Mouse (Mus musculus) c-Kit-negative CD71-positive TER-119-positive erythroid progenitor cells, embryonic 14.5 days (primary cell): ENCODE results near the gene Ahrr.
A peak's percentile ranks its signal among the peaks of the same experiment; 100 is the strongest.

ENCODE experiments used
- DNase-seq: peaks from one replicate; pipeline ENCODE4 v3.0.0-alpha.2; 2013; ENCODE audit warnings: low read depth, low spot score

Ahrr gene

GRCm38 (mm10) chr13:74292167-74292566, at the start of gene Ahrr:
Gene Ahrr (minus strand): TSS chr13:74292331.
- DNase-seq = no peak

DNA sequence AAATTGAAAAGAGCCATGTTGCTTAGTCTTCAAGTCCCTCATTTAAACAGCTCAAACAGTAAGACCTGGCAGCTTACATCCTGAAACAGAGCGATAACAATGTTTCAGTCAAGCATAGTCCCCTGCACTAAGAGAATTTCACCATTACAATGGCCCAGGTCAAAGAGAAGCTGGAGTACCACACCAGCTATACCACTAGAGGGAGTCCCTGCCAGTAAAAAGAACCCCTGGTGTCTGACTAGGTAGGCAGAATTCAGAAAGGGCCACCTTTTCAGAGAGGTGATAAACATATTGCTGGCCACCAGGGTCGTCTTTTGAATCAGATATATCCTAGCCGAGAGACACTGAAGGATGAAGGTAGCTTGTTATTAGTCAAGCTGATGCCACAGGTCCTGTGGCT, 48.9 kb upstream of the Ahrr start:
- no peak for DNase-seq

DNA sequence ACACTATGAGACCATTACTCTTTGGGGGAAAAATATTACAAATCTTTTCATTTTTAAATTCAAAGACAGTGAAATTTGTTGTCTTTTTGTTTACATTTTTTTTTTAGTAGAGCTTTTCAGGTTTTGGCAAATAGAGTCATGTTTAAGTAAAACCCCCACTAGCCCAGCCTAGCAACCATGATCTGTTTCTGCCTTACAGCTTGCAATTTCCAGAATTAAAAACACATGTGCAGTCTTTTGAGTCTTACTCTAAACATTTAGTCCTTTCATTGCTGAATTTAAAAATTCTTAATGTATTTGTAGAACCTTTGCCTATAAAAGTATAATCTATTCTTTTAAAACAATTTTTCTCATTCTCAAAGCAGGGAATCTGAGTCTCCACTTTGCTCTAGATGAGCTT, 37.2 kb upstream of the Ahrr start:
- no peak for DNase-seq

DNA sequence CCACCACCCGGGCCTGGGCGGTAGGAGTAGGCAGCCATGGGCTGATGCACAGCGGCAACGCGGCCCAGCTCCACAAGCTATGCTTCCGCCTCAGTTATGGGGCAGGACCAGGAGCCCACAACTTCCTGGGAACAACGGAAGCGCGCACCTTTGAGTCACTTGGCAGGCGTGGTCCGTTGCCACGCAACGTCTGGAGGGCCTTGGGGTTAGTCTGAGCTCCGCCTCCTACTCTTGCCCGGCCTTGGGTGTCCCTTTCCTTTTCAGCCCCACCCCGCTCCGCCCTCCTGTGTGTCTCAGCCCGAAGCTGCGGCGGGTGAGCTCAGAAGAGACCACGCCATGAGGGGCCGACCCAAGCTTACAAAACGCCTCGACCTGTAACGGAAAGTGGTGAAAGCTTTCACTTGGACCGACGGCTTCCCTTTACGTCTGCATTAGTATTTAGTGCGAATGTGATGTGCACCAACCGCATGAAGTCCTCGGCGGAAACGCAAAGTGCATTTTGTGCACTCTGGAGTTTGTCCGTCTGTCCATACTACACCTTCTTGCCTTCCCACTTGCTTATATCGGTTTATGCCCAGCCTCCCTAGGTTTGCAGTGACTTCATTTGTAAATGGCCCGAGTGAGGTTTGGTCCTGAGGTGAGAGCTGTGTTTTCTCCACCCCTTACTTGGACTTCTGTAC, 25.2 kb upstream of the Ahrr start, which contains the start of gene Pdcd6:
Gene Pdcd6, minus strand, starts transcription at position 411 of the 680 bp plus-strand sequence.
- peak; percentile 95 for DNase-seq

DNA sequence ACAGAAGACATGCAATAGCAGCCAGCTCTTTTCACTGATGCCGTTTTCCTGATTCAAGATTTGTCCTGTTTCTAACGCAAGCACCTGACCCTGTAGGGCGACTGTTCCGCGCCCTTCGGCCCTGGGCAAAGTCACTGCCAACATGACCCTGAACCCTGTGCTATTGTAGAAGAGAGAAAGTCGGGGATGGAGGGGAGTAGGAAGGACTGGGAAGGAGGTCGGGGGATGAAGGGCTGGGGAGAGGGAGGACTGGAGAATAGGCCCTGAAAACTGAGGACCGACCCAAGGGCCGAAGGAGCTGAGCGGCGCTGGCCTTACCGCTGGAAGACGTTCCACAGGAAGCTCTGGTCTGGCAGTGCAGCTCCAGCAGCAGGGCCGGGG, 24.6 kb upstream of the Ahrr start:
- DNase-seq = no peak

DNA sequence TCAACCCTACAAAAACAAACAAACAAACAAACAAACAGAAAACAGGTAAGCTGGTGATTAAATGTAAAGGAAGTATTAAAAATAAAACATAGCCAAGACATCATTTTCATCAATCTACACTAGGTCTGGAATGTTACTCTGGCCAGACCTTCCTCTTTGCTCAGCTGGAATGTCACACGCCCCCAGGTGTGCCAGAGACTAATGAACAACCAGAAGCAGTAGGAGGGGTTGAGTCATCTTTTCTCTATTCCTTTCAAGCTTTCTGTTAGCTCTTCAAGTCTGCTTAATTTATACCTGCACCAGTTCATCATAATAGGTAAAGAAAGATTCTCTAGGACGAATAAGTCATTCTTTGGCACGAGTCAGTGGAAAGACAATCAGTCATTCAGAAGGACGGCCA, 24.3 kb upstream of the Ahrr start:
- no peak for DNase-seq

GRCm38 (mm10) chr13:74314616-74315015, 22.5 kb upstream of the Ahrr start:
- no peak for DNase-seq

DNA sequence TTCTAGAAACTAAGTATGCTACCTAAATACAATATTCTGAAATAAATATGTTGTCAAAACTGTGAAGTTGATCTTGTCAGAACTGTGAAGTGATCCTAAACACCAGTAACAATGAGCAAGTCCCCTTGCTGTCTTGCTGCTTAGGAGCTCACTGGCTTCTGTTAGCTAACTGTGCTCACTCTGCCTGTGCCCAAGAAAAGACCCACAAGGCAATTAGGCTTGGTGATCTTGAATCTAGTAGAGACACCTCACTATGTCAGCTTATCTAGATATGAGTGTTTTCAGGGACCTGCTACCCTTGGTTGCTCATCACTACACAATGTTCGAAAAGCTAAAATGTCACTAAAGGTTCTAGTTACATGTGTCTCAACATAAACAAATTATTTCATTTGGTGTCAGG, 13.6 kb upstream of the Ahrr start:
- no peak for DNase-seq

- DNase-seq = no peak
Measured at GRCm38 (mm10) chr13:74305380-74305779, 13.2 kb upstream of the Ahrr start.

DNA sequence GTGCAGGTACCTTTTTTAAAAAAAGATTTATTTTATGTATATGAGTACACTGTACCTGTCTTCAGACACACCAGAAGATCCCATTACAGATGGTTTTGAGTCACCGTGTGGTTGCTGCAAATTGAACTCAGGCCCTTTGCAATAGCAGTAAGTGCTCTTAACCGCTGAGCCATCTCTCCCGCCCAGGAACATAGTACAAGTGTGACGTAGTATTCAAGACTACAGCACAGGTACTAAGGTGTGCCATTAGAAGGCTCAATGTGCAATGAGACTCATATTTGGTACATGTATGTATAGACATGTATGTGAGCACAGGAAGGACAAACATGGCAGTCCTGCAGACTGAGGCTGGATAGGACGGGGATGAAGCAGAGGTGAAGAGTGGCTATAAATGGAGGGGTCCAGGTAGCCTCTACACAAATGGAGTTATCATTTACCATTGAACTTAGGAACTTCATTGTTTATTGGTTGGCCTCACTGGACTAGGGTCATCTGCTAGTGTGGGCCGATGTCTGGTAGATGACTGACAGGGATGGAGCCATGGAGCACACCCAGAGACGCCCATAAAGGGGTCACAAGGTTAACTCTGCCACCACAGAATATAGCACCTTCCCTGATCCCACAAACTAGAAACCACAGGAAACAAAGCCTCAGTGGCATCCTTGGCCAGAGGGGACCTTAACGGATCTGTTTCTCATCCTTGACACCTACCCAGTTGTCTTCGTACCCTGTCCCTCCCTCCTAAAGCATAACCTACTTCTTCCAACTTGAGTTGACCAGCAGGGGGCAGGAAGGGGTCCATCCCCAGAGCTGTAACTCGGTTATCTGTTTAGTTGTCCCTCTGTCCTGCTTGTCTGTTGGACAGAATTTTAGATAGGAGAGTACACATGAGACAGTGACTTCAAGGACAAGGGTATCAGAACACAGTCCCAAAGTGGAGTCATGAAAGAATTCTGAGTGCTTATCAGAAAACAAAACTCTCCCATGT, 10.2 kb upstream of the Ahrr start:
- no peak for DNase-seq

- no peak for DNase-seq
Measured at GRCm38 (mm10) chr13:74301607-74301984, 9.5 kb upstream of the Ahrr start.

DNA sequence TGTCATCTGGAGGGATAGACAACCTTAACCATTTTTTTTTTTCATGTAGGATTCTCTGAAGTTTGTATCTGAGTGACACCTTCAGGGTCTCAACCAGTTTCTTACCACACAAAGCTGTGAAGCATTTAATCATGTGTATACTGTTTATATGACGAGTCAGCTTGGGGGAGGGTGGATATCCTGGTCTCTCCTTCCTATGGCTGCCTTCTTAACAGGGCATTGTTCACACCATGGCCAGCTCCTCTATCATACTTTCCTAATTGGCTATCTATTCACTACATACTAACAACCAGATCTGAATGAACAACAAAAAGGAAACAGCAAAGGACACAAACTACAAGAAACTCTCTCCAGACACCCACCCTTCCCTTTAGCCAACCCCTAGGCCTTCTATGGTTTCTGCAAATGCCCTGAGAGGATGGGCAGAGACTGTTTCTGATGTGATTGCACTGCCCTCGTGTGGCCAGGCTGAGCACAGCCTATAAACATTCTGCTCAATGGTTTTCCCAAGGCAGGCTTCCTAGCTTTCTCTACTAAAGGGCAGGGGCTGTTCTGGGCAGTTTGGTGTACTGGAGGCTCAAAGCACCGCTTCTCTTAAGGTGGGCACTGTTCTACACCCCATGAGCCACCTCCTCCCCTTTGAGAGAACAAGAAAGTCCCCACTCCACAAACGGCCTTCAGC, 8.9 kb upstream of the Ahrr start:
- no peak for DNase-seq

- no peak for DNase-seq
Measured at GRCm38 (mm10) chr13:74296376-74296775, 4.2 kb upstream of the Ahrr start.

DNA sequence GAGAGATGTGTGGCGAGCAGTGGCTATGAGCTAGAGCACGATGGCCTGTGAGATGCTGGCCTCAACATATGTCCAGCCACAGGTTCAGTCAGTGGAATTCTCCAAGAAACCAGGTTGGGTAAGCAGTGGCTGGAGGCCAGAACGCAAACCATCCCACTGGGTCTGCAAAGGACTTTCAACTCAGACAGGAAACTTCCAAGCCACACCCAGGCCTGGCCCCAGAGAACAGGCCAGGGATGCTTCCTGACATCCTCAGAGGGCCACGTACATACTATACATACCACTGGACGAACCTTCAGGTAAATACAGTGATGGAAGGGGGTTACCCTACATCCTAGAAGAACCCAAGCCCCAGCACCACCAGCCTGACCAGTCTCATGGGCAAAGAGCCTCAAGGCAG, 2.5 kb downstream of the Ahrr start:
- DNase-seq = no peak

GRCm38 (mm10) chr13:74282299-74282698, 9.8 kb downstream of the Ahrr start:
- DNase-seq = no peak

DNA sequence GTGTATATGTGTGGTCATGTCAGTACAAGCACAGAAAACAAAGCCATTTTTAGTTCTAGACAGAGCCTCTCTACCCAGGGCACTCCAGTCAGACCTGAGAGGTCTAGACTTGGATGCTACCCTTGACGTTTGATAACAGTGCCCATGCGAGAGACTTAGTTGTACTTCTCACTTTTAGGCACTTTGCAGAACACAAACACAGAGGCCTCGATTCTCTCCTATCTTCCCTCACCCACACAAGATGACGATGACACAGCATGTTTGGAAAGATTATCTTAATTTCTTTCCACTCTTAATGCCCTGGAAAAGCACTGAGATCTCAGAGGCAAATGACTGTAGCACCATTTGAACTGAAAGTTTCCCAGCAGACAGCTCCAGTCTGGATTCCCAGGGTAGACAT, 16.4 kb downstream of the Ahrr start:
- DNase-seq = peak; percentile 47

DNA sequence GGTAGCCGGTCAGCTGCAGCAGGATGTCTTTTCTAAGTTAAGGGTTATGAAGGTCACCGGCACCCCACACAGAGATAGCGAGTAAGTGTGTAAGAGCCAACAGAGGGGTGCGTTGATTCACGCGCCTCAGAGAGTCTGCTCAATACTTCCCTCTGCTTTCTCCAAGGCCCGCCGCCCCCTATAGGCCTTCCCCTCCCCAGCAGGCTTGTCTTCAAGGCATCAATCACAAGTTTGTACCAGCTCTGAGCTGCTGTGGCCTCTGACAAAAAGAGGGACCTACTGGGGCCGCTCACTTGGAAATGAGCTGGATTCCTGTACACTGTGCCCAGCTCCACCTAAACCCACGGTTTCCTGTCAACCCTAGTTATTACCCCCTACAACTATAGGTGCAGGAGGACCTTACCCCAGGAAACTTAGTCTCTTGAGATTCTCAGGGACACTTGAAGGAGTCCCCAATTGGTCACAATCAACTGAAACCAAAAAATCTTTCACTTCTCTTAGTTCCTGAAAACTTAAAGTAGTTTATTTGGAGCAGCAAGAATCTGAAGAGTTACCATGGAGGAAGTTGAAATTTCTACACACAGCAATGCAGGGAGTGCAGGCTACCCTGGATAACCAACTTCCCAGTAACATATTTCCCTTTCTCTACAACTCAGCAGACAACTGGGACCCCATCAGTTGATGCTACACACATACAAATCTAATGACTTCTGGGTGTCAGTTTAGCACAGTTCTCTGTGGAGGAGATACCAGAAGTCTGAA, 31.7 kb downstream of the Ahrr start:
- no peak for DNase-seq

- no peak for DNase-seq
Measured at GRCm38 (mm10) chr13:74259460-74260230, 32.5 kb downstream of the Ahrr start.

DNA sequence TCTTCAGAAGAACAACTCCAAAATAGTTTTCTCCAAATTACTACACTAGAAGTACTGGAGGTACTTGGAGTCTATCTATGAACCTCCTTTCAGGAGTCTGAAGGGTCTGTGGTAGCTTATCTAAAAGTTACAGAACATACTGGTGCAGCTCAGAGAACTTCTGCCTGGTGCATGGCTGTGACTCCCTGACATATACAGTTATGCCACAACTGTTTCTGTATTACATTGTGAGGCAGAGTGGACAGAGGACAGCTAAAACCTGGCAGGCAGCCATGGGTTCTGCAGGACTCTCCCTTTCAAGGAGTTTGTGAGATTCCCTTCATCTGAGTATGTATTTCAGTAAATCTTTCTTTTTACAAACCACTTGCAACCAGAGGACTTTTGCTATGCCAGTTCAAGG, 45.6 kb downstream of the Ahrr start:
- DNase-seq = no peak

- DNase-seq = no peak
Measured at GRCm38 (mm10) chr13:74245899-74246231, 46.3 kb downstream of the Ahrr start.
